Mouse (Mus musculus) midbrain, embryonic 11.5 days (tissue): Measurements from ENCODE around the gene 9230104L09Rik. TPM values are rescaled to one million over a fixed set of nuclear protein-coding genes. Genes with fewer than 3 reads are reported as not detected.

ENCODE experiments used
- ATAC-seq: fragments of 200-750 bp; cut with Nextera tagmentation; 2 replicates; pipeline ENCODE4 v1.8.0; 2017; ENCODE audit warnings: moderate TSS enrichment, moderate library complexity; ENCODE audit not compliant: low FRiP score
- DNase-seq: peaks from one replicate; pipeline ENCODE4 v3.0.0; 2015; ENCODE audit warnings: low spot score; ENCODE audit errors: missing footprints
- H3K27ac ChIP-seq: fragments of 300-500 bp; sonication (generic); 2 replicates; pipeline ENCODE4 v1.5.1; 2014; ENCODE audit warnings: low read depth, low read length
- H3K27me3 ChIP-seq: fragments of 300-500 bp; sonication (generic); 2 replicates; pipeline ENCODE4 v1.6.1; 2014; ENCODE audit warnings: mild to moderate bottlenecking, low read length, moderate library complexity, mixed read lengths; ENCODE audit not compliant: control insufficient read depth, insufficient read depth
- H3K36me3 ChIP-seq: fragments of 300-500 bp; sonication (generic); 2 replicates; pipeline ENCODE4 v1.6.1; 2014; ENCODE audit warnings: mild to moderate bottlenecking, low read length, moderate library complexity, mixed read lengths; ENCODE audit not compliant: control insufficient read depth, insufficient read depth
- H3K4me1 ChIP-seq: fragments of 300-500 bp; sonication (generic); 2 replicates; pipeline ENCODE4 v1.6.1; 2014; ENCODE audit warnings: low read length; ENCODE audit not compliant: control insufficient read depth, insufficient read depth
- H3K4me2 ChIP-seq: fragments of 300-500 bp; sonication (generic); 2 replicates; pipeline ENCODE4 v1.6.1; 2014; ENCODE audit warnings: mild to moderate bottlenecking, moderate library complexity
- H3K4me3 ChIP-seq: fragments of 300-500 bp; sonication (generic); 2 replicates; pipeline ENCODE4 v1.5.1; 2014; ENCODE audit warnings: low read depth, low read length
- H3K9ac ChIP-seq: fragments of 300-500 bp; sonication (generic); 2 replicates; pipeline ENCODE4 v1.6.1; 2014; ENCODE audit warnings: low read length
- H3K9me3 ChIP-seq: fragments of 300-500 bp; sonication (generic); 2 replicates; pipeline ENCODE4 v1.6.1; 2016; ENCODE audit warnings: low read length; ENCODE audit not compliant: control insufficient read depth
- WGBS: fragments of 180-500 bp; shearing (Covaris S2); extraction: QIAGEN DNeasy Blood & Tissue Kit; methylation state at CpG from one replicate; pipeline ENCODE4 v1.1.7; 2014; 5-methylcytosine and 5-hydroxymethylcytosine counted together
- polyA plus RNA-seq: library from polyadenylated mRNA; unstranded; fragments of >200 nt; fragmentation: Nextera tagmentation; extraction: Ambion mirVana; gene quantifications from 2 replicates; pipeline ENCODE4 v1.2.1, GENCODE M21; 2014

Gene 9230104L09Rik
- polyA plus RNA-seq, 1 experiment from 2014 or later, result not detected

- no peak for DNase-seq
- Histone ChIP-seq H3K27ac (no peak overlapping the region), H3K4me2 (no peak overlapping the region), H3K9ac (no peak overlapping the region), H3K27me3 (no peaks in the 10 kb centered on the region), H3K4me3 (no peak overlapping the region), H3K4me1 (peaks cover 7% of the 10 kb centered on the region), H3K9me3 (no peaks in the 10 kb centered on the region), H3K36me3 (no peaks in the 10 kb centered on the region)
- ATAC-seq, result no peak
- 35% methylated on average over 1 of the region's 1 CpGs for WGBS
Observed at GRCm38 (mm10) chr2:148879199-148879598, 14.4 kb upstream of the 9230104L09Rik start.

- no peak for ATAC-seq
- no peak for DNase-seq
- H3K27me3 ChIP-seq, result no peaks in the 10 kb centered on the region
- 13% methylated on average over 2 of the region's 2 CpGs for WGBS
- H3K4me1 ChIP-seq, result peaks cover 12% of the 10 kb centered on the region
- H3K4me2 ChIP-seq, result no peak overlapping the region
- no peak overlapping the region for H3K27ac ChIP-seq
- H3K36me3 ChIP-seq, result no peaks in the 10 kb centered on the region
- H3K4me3 ChIP-seq, result no peak overlapping the region
- H3K9me3 ChIP-seq, result no peaks in the 10 kb centered on the region
- no peak overlapping the region for H3K9ac ChIP-seq
Observed at GRCm38 (mm10) chr2:148878641-148879130, 13.8 kb upstream of the 9230104L09Rik start.

- H3K36me3 ChIP-seq, result no peaks in the 10 kb centered on the region
- WGBS, result 56% methylated on average over 3 of the region's 3 CpGs
- no peak overlapping the region for H3K4me2 ChIP-seq
- H3K9me3 ChIP-seq, result no peaks in the 10 kb centered on the region
- H3K9ac ChIP-seq, result no peak overlapping the region
- H3K4me1 ChIP-seq, result peaks cover 23% of the 10 kb centered on the region
- H3K4me3 ChIP-seq, result no peak overlapping the region
- DNase-seq (no peak), ATAC-seq (no peak)
- H3K27ac ChIP-seq, result no peak overlapping the region
- H3K27me3 ChIP-seq, result no peaks in the 10 kb centered on the region
Observed at GRCm38 (mm10) chr2:148877016-148877770, 12.4 kb upstream of the 9230104L09Rik start.

GRCm38 (mm10) chr2:148875335-148875811 is 10.5 kb upstream of the 9230104L09Rik start, which contains the start of gene Cst3:
Gene Cst3 (minus strand): TSS chr2:148875692.
- WGBS, result 0% methylated on average over 19 of the region's 19 CpGs
- H3K4me2 ChIP-seq, result peak within 1 kb of the TSS; percentile 81
- no peaks in the 10 kb centered on the region for H3K9me3 ChIP-seq
- peak within 1 kb of the TSS; percentile 10; the same call in 1 of the 2 replicates for H3K27ac ChIP-seq
- H3K4me1 ChIP-seq, result peaks cover 23% of the 10 kb centered on the region
- H3K9ac ChIP-seq, result peak within 1 kb of the TSS; percentile 71
- peak within 1 kb of the TSS; percentile 60 for H3K4me3 ChIP-seq
- no peaks in the 10 kb centered on the region for H3K27me3 ChIP-seq
- ATAC-seq (peak; percentile 97), DNase-seq (no peak)
- H3K36me3 ChIP-seq, result peaks cover 10% of the 10 kb centered on the region; the same call in 1 of the 2 replicates

- Histone ChIP-seq H3K4me1 (peaks cover 23% of the 10 kb centered on the region), H3K9me3 (no peaks in the 10 kb centered on the region), H3K4me3 (peak overlapping the region; percentile 60), H3K27me3 (no peaks in the 10 kb centered on the region), H3K27ac (peak overlapping the region; percentile 10; the same call in 1 of the 2 replicates), H3K4me2 (peak overlapping the region; percentile 81), H3K36me3 (peaks cover 10% of the 10 kb centered on the region; the same call in 1 of the 2 replicates), H3K9ac (peak overlapping the region; percentile 71)
- ATAC-seq (peak; percentile 73), DNase-seq (peak; percentile 98)
- 2% methylated on average over 34 of the region's 34 CpGs for WGBS
Observed at GRCm38 (mm10) chr2:148874617-148875334, 9.9 kb upstream of the 9230104L09Rik start.

- Histone ChIP-seq H3K9ac (peak overlapping the region; percentile 71), H3K27ac (no peak overlapping the region), H3K36me3 (peaks cover 10% of the 10 kb centered on the region; the same call in 1 of the 2 replicates), H3K9me3 (no peaks in the 10 kb centered on the region), H3K4me3 (peak overlapping the region; percentile 60), H3K4me2 (peak overlapping the region; percentile 81), H3K27me3 (no peaks in the 10 kb centered on the region), H3K4me1 (peaks cover 23% of the 10 kb centered on the region)
- 58% methylated on average over 3 of the region's 3 CpGs for WGBS
- ATAC-seq (no peak), DNase-seq (no peak)
Observed at GRCm38 (mm10) chr2:148874224-148874616, 9.4 kb upstream of the 9230104L09Rik start.

GRCm38 (mm10) chr2:148872860-148873259 is 8.0 kb upstream of the 9230104L09Rik start:
- H3K4me1 ChIP-seq, result peaks cover 23% of the 10 kb centered on the region
- 85% methylated on average over 4 of the region's 4 CpGs for WGBS
- ATAC-seq (no peak), DNase-seq (no peak)
- H3K27ac ChIP-seq, result no peak overlapping the region
- no peak overlapping the region for H3K9ac ChIP-seq
- no peaks in the 10 kb centered on the region for H3K9me3 ChIP-seq
- no peaks in the 10 kb centered on the region for H3K27me3 ChIP-seq
- H3K4me2 ChIP-seq, result peak overlapping the region; percentile 81
- H3K36me3 ChIP-seq, result peaks cover 10% of the 10 kb centered on the region; the same call in 1 of the 2 replicates
- H3K4me3 ChIP-seq, result no peak overlapping the region; the same call in 1 of the 2 replicates

GRCm38 (mm10) chr2:148870526-148870925 is 5.7 kb upstream of the 9230104L09Rik start:
- ATAC-seq, result no peak
- 93% methylated on average over 3 of the region's 3 CpGs for WGBS

More at GRCm38 (mm10) chr2:148870526-148870925, 5.7 kb upstream of the 9230104L09Rik start:
- Histone ChIP-seq H3K9me3 (no peaks in the 10 kb centered on the region), H3K36me3 (peaks cover 10% of the 10 kb centered on the region; the same call in 1 of the 2 replicates), H3K9ac (no peak overlapping the region), H3K27me3 (no peaks in the 10 kb centered on the region), H3K27ac (no peak overlapping the region), H3K4me1 (peaks cover 19% of the 10 kb centered on the region), H3K4me2 (no peak overlapping the region), H3K4me3 (no peak overlapping the region)
- DNase-seq, result no peak
